Mouse (Mus musculus) CD4-positive, CD25-positive, alpha-beta regulatory T cell, adult 2 months (primary cell): Measurements from ENCODE around the gene Mast1.
A peak's percentile ranks its signal among the peaks of the same experiment; 100 is the strongest.
"Not testable (repeated sequence)": the region's sequence is repeated elsewhere in the genome, so short reads cannot be mapped to it uniquely, and the experiment has no call there.

ENCODE experiments used
- DNase-seq: peaks from one replicate; pipeline ENCODE4 v3.0.0-alpha.2; 2012; ENCODE audit warnings: low read depth, low spot score

Gene Mast1

DNA sequence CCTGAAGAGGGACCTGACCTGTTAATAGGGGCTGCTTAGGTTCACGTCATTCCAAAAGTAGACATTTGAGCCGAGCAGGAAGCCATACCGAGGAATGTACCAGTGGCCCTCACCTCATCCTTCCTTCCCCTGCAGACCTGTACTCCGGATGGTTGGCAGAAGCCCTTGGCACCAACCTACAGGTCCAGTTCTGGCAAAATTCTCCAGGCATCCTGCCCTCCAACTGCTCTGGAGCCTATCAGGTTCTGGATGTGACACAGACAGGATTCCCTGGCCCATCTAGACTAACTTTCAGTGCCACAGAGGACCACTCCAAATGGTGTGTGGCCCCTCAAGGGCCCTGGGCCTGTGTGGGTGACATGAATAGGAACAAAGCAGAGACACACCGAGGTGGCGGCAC lies 26.6 kb downstream of the Mast1 start:
- no peak for DNase-seq

- DNase-seq, result peak; percentile 67
Measured at GRCm38 (mm10) chr8:84909949-84910348, 27.2 kb downstream of the Mast1 start.

GRCm38 (mm10) chr8:84909162-84909767 lies 27.9 kb downstream of the Mast1 start:
- DNase-seq, result no peak

DNA sequence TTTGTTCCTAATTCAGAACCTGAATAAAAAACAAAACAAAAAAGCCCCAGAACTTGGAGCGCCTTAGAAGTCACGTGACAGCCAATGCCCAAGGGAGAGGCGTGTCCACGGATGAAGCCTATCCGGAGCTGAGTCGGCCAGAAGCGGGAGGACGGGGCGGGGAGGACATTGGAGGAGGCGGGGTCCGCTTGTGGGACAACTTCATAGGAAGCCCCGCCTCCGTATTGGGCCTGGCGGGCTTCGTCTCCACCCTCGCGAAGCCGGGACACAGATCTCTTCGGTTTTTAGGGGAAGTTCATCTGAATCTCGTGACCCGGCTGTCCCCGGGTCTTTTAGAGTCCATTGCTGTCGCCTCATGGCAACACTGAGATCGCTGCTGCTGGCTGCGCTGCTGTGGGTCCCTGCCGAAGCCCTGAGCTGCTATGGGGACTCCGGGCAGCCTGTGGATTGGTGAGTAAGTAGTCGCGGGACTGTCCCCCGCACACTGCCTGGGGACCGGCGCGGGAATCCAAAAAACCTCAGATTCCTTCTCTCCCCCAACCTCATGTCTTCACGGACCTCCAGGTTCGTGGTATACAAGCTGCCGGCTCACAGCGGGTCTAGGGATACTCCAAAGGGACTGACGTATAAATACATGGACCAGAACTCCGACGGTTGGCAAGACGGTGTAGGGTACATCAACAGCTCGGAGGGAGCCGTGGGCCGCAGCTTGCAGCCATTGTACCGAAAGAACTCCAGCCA lies 28.6 kb downstream of the Mast1 start, which contains the start of gene Dnase2a:
Gene Dnase2a, plus strand, starts transcription at position 140 of the 741 bp plus-strand sequence.
- peak; percentile 95 for DNase-seq

GRCm38 (mm10) chr8:84907979-84908378 lies 29.2 kb downstream of the Mast1 start:
- not testable (repeated sequence) for DNase-seq

DNA sequence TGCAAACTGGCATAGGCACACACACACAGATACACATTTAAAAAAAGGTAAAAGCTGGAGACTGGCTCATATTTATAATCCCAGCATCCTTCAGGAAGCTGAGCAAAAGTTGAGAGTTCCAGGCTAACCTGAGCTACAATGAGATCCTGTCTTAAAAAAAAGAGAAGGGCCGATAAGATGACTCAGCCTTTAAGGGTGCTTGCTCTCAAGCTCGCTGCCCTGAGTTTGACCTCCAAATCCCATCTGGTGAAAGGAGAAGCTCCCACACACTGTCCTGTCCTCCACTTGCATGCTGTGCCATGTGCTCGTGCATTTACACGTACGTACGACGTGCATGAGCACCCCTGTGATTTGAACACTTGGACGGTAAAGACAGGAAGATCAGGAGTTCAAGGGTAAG lies 29.7 kb downstream of the Mast1 start:
- no peak for DNase-seq

- no peak for DNase-seq
Measured at GRCm38 (mm10) chr8:84907037-84907436, 30.1 kb downstream of the Mast1 start.

DNA sequence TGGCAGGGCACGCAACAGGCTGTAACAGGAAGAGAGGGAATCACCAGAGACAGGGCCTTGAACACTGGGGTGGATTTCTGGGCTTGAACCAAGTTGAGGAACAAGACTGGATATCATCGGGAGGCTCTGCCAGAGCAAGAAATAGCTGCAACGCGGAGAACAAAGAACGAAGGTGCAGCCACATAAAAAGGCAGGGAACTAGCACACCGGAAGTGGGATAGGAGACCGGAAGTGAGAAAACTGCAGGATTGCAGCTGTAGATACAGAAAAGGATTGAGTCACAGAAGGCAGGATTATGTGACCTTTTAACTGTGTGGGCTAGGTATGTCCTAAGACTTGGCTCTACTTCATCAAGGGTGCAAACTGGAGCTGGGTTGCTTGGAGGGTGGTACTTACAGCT lies 32.8 kb downstream of the Mast1 start:
- no peak for DNase-seq

DNA sequence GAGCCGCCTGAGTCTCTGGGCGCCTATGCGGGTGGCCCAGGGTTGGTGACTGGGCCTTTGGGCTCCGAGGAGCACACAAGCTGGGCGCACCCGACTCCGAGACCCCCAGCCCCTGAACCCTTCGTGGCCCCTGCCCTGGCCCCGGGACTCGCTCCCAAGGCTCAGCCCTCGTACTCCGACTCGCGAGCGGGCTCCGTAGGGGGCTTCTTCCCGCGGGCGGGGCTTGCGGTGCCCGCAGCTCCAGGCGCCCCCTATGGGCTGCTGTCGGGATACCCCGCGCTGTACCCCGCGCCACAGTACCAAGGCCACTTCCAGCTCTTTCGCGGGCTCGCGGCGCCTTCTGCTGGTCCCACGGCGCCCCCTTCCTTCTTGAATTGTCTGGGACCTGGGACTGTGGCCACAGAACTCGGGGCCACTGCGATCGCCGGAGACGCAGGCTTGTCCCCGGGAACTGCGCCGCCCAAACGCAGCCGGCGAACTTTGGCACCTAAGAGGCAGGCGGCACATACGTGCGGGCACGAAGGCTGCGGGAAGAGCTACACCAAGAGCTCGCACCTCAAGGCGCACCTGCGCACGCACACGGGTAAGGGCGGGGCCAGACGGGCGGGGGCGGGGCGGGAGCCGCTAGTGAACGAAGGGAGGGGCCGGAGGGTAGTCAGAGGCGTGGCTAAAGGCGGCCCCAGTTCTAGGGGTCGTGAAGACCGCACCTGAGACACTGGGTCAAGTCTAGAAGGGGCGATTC lies 34.1 kb downstream of the Mast1 start:
- peak; percentile 91 for DNase-seq

DNA sequence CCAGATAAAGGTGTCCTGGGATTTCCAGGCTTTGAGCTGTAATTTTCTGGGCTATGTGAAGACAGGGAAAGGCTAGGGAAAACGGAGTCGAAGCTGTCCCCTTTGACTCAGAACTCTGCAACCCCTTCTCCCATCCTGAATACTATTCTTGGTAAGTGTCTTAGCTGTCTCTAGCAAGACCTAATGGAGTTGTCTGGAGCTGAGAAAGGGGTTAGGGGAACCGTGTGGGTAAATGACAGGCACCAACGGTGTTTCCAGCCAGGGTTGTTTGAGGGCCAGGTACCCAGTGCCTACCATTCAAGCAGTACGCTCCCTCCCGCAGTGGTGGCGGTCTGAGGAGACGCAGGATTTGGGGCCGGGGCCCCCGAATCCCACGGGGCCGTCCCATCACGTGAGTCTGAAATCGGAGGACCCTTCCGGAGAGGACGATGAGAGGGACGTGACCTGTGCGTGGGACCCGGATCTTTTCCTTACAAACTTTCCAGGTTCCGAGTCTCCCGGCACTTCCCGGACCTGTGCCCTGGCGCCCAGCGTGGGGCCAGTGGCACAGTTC lies 34.7 kb downstream of the Mast1 start:
- DNase-seq, result no peak

GRCm38 (mm10) chr8:84901752-84902151 lies 35.4 kb downstream of the Mast1 start, which contains the start of gene Klf1:
Klf1 (plus strand) TSS chr8:84901928.
- no peak for DNase-seq

- no peak for DNase-seq
Measured at GRCm38 (mm10) chr8:84901071-84901470, 36.1 kb downstream of the Mast1 start.

- DNase-seq, result no peak
Measured at GRCm38 (mm10) chr8:84895963-84896362, 41.2 kb downstream of the Mast1 start.

- peak; percentile 93 for DNase-seq
Measured at GRCm38 (mm10) chr8:84893709-84894134, 43.4 kb downstream of the Mast1 start, which contains the start of gene Gcdh. Gcdh (minus strand) TSS chr8:84893921.

GRCm38 (mm10) chr8:84892993-84893708 lies 44.0 kb downstream of the Mast1 start:
- no peak for DNase-seq

- DNase-seq, result no peak
Measured at GRCm38 (mm10) chr8:84889141-84889540, 48.0 kb downstream of the Mast1 start.

DNA sequence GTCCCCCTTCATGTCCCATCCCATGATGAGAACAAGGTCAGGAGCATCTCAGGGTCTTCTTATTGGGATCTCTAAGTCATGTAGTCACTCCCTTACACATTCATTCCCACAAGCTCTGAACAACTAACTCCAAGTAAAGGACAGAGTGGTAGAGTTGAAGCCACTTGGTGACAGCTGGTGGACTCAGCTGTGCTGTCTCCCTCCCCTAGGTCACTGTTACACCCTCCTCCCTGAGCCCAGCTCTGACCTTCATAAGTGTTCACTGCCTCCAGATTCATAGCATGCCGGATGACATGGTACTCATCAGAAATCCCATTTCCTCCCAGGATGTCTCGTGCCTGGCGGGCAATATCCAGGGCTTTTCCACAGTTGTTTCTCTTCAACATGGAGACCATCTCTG lies 48.9 kb downstream of the Mast1 start:
- no peak for DNase-seq

DNA sequence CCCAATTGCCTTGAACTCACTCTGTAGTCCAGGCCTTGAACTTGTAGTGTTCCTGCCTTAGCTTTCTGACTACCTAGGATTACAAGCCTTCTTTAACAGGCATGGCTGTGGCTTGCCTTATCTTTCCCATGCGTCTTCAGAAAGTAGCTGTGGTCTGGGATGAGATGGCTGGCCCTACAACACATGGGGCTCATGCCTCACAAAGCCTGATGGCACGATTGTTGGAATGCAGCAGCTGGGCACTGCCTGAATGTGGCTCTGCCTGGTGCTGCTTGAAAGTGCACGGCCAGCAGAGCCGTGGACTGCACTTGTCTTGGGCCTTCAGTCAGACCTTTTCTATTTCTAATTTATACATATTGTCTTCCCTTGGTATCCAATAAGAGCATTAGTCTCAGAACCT lies 52.4 kb downstream of the Mast1 start:
- no peak for DNase-seq

DNA sequence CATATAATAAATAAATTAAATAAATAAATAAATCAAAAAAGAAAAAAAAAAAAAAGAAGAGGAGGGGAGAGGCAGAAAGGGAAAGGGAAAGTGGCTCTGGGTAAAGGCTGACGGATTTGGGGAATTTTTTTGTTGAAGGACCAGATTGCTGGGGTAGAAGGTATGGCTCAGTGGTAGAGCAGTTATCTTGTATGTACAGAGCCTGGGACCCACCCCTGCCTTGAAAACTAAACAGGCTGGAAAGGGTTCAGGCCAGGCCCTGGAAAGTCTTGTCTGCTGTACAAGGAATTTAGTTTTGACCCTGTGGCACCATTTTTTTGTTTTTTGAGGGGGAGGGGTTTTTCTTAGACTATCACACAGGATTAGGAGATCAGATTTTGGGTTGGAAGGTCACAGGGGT lies 58.2 kb downstream of the Mast1 start:
- no peak for DNase-seq

- no peak for DNase-seq
Measured at GRCm38 (mm10) chr8:84877297-84878035, 59.7 kb downstream of the Mast1 start.

DNA sequence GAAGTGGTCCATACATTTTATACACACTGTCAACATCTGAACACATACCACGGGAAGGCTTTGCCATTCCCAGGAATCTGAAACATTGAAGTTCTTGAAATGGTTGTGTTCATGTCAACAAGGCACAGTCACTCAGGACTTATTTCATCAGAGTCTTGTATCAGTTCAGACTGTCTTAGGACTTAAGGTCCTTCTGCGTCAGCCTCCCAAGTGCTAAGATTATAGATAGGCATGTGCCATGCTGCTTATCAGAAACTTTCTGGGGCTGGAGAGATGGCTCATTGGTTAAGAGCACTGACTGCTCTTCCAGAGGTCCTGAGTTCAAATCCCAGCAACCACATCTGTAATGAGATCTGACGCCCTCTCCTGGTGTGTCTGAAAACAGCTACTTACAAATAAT lies 62.8 kb downstream of the Mast1 start:
- DNase-seq, result no peak
